Mouse (Mus musculus): Measurements from ENCODE around the gene Adora3.
"Not testable (repeated sequence)": the region's sequence is repeated elsewhere in the genome, so short reads cannot be mapped to it uniquely, and the experiment has no call there.

Gene Adora3

GRCm38 (mm10) chr3:105904213-105904612 is 33.6 kb downstream of the Adora3 start:
- no peak for DNase-seq (ENCODE audit: low read depth)

DNA sequence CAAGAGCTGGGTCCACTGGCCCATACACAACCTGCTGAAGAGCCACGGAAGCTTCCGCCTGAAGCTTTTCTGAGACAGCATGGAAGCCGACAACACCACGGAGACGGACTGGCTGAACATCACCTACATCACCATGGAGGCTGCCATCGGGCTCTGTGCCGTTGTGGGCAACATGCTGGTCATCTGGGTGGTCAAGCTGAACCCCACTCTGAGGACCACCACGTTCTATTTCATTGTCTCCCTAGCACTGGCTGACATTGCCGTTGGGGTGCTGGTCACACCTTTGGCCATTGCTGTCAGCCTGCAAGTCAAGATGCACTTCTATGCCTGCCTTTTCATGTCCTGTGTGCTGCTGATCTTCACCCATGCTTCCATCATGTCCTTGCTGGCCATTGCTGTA is 34.1 kb downstream of the Adora3 start:
- no peak for DNase-seq (ENCODE audit: low read depth)

DNA sequence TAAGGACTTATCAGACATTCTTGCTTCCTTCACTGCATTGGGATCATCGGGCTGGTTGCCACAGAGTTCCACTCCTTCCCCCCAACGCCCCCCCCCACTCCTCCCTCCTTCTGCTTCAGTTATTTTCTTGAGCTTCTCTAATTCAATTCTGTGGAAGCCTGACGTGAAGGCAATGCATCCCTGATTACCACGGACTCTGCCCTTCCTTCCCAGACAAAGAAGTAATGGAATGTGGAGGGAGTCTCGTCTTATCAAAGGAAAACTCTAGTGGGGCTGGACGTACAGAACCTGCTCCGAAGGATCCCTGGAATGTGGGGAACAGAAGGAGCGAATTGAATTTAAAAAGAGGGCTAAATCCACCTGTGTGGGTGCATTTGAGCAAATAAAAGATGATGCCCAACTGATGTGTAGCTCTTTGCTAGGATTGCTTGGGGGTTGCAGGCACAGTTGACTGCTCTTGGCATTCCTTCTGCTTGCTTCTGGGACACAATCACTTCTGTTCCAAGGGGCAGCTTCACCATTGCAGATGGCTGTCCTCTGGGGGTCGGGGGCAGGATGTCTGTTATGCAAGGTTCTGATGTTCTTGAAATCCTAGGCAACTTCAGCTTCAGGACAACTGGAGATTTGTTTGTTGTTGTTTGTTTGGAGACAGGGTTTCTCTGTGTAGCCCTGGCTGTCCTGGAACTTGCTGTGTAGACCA is 37.4 kb downstream of the Adora3 start:
- no peak for DNase-seq (ENCODE audit: low read depth)

GRCm38 (mm10) chr3:105908976-105909375 is 38.3 kb downstream of the Adora3 start:
- no peak for DNase-seq (ENCODE audit: low read depth)

DNA sequence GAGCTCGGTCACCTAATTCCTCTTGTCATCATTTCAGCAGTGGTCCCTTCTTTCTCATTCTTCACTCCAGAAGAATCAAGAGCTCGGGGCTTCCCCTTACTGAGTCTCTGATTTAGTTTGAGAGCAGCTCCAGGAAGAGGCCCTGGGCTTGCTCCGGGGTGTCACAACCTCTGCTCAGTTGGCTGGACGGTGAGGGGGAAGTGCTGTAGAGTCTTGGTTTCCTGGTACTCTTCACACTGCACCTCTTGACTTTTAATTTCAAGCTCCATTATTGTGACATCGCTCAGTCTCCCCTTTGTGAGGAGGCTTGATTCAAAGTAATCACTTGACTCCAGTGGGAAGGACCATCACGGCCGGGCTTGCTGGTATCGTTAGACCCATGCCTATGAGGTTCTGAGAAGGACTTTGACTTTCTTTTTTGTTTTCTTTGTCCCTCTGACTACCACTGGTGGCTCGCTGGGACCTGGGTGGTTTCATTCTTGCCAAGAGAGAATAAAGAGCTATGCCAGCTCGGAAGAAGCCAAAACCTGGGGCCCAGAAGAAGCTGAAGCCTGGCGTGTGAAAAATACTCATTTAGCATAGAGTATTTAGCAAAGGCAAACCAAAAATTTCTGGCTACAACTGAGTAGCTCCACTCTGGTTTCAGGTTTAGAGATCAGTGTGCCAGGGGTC is 40.0 kb downstream of the Adora3 start:
- peak; percentile 69 for DNase-seq (ENCODE audit: low read depth)

- DNase-seq (ENCODE audit: low read depth): no peak
These were observed 41.6 kb downstream of the Adora3 start for GRCm38 (mm10) chr3:105912097-105912880.

GRCm38 (mm10) chr3:105913839-105914681 is 43.4 kb downstream of the Adora3 start:
- no peak for DNase-seq (ENCODE audit: low read depth)

GRCm38 (mm10) chr3:105915281-105915680 is 44.6 kb downstream of the Adora3 start:
- no peak for DNase-seq (ENCODE audit: low read depth)

- not testable (repeated sequence) for DNase-seq (ENCODE audit: low read depth)
These were observed 45.8 kb downstream of the Adora3 start for GRCm38 (mm10) chr3:105916455-105916854.

DNA sequence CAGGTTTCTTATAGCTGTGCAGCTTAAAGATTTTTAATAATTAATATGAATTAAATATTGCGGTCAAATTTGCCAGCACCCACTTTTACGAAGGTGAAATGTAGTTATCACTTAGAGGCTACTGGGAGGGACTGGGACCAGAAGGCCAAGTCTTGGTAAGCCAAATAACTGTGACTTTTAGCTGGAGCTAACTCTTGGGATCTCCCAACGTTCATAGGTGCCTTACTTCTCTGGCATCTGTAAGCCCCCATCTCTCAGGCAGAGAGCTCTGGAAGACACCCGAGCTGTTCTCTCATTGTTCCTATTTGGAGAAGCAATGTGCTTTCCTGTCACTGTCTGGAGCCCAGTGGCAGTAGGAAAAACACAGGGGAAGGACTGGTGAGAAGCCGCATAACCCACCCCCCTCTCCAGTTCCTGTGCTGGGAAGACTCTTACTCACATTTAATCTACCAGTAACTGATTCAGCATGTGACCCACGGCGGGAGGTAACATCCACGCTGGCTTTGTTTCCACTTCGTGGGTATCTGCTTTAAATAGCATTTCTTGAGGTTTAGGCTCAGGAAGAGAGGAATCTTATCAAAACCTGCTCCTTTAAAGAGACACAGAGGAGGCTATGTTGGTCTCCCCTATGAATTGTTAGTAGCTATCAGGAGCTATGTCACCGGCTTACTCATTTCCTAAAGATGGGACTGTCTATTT is 47.1 kb downstream of the Adora3 start:
- DNase-seq (ENCODE audit: low read depth): no peak

- no peak for DNase-seq (ENCODE audit: low read depth)
These were observed 47.7 kb downstream of the Adora3 start for GRCm38 (mm10) chr3:105918355-105918745.

- not testable (repeated sequence) for DNase-seq (ENCODE audit: low read depth)
These were observed 50.1 kb downstream of the Adora3 start for GRCm38 (mm10) chr3:105920743-105921142.

DNA sequence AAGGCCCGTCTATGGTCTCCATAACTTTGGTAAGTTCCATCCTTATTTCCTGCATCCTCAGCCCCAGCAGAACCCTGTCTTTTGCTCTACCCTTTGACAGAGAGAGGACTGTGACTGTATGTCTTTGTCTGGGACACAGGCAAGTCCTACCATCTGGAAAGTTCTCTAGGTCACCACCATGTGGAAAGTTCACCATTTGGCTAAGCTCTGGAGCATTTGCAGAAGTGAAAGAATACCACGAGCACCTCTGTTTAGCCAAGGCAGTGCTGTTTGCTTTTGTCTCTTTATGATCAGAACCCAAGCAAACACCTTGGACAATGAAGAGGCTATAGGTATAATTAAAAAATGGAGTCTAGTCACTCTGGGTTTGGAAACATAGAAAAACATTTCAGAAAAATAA is 51.3 kb downstream of the Adora3 start:
- no peak for DNase-seq (ENCODE audit: low read depth)

GRCm38 (mm10) chr3:105924616-105925015 is 54.0 kb downstream of the Adora3 start:
- no peak for DNase-seq (ENCODE audit: low read depth)

DNA sequence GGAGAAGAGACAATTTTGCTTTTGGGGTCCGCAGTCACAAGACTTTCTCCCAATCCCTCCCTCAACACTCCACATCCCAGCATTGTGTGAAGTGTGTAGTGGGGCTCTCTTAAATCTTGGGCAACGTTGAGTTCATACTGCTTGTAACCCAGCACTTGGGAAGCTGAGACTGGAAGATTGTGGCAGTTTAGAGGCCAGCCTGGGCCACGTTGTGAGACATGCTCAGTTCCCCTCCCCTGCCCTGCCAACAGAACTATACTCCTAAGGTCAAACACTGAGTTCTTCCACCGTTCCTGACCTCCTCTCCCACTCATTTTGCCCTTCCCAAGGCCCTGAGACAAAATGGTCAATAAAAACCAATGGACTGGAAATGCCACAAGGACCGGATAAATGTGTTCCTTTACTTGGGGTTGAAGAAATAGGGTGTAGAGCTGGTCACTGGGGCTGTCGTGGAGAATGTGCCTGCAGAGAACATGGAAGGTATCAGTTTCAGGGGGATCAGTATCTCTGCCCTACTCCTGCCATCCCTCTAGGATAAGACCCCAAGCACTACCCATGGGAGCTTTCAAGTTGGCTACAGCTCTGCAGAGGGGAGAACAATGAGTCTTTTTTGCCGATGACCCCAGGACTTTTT is 57.0 kb downstream of the Adora3 start:
- DNase-seq (ENCODE audit: low read depth): no peak

DNA sequence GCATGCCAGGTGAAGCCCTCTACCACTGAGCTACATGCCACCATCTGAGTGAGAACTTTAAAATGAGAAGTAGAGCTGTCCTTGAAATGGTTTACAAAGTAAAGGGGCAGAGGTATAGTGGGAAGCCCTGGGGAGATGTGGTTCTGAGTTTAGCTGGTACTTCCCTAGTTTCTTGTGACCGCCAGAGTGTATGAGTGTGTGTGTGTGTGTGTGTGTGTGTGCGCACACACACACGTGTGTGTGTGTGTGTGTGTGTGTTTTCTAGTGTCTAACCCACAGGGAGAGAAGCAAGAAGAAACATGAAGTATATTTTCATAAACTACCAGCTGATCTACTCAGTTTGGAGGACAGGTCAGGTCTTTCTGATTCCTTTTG is 57.5 kb downstream of the Adora3 start:
- DNase-seq (ENCODE audit: low read depth): no peak

GRCm38 (mm10) chr3:105928781-105929180 is 58.1 kb downstream of the Adora3 start:
- no peak for DNase-seq (ENCODE audit: low read depth)

DNA sequence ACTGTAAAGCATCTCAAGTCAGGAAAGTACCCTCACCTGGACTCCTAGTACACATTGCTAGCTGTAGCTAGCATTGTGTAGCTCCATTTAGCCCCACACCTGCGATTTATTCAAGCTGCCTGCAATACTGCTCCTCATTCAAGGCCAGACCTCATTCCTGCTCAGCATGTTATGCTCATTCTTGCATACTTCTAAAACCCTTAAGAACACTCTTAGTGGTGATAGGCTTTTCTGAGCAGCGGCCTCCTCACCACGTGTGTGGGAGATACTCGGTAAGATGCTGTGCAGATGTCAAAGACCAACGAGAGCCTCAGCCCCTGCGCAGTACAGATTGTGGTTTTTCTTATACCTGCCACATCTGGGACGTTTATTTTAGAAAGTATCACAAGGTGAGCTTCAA is 59.2 kb downstream of the Adora3 start:
- DNase-seq (ENCODE audit: low read depth): peak; percentile 29

DNA sequence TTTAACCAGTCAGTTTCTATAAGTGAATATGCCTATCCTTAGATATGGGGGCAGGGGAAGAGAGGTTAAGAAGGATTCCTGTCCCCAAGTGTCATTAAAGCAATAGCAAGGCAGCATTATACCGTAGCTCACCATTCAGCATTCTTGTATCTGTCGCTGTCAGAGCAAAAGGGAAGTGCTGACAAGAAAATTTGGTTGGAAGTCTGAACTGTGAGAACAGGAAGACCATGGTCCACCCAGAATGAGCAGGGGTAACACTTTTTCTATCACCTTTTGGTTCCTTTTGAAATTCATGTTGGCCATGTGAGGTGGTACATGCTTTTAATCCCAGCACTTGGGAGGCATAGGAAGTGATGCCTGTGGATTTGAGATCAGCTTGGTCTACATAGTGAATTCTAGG is 60.4 kb downstream of the Adora3 start:
- no peak for DNase-seq (ENCODE audit: low read depth)

- DNase-seq (ENCODE audit: low read depth): no peak
These were observed 61.8 kb downstream of the Adora3 start, which contains the start of gene I830077J02Rik for GRCm38 (mm10) chr3:105932240-105933071. TSS of gene I830077J02Rik (minus strand) at chr3:105932664.

Measured in naive thymus-derived CD4-positive, alpha-beta T cell, adult 2 months (primary cell).